Mouse (Mus musculus): ENCODE results near the gene Olfr1253. TPM values are rescaled to one million over a fixed set of nuclear protein-coding genes. Genes with fewer than 3 reads are reported as not detected.

Olfr1253 gene
- total RNA-seq (2014; fragmentation: Nextera tagmentation) (not detected in 2 replicates), total RNA-seq (2017) (not detected in 2 replicates)

DNA sequence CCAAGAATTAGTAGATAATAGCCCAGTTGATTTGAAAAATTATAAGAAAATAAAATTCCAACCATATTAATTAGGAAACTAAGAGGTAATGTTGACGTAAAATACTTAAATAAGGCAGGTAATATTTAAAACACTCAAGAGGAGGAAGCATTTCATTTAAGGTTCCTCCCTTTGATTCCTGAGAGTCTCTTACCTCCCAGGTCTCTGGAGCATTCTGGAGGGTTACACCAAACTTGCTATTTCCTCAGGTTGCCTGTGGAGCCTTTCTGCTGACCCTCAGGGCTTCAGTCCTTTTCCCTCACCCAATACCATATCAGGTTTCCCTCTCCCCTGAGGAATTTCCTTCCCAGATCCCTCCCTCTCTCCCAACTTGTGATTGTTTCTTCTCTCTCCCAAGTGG is at the start of gene Olfr1253:
TSS of gene Olfr1253 (minus strand) at position 101 of the 400 bp plus-strand sequence.
- no peak for ATAC-seq (replicated peaks; ENCODE audit: low FRiP score, low TSS enrichment, poor library complexity, severe bottlenecking)

DNA sequence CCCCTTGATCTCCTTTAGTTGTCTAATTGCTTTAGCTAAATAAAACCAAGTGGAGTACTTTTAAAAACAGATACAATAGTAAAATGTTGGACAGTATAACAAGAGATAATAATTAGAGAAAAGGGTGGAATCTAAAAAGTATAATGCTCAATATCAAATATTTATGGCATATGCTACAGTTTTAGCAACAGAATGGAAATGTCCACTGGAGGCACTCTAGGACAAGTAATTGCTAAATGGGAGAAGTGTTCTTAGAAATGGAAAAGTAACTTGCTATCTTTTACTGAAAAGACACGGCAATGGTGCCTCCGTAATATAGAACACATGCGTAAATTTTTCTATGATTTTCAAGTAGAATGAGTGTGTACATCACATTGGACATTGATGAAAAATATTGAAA is 42.7 kb upstream of the Olfr1253 start:
- ATAC-seq (replicated peaks; ENCODE audit: low FRiP score, low TSS enrichment, poor library complexity, severe bottlenecking) = no peak

DNA sequence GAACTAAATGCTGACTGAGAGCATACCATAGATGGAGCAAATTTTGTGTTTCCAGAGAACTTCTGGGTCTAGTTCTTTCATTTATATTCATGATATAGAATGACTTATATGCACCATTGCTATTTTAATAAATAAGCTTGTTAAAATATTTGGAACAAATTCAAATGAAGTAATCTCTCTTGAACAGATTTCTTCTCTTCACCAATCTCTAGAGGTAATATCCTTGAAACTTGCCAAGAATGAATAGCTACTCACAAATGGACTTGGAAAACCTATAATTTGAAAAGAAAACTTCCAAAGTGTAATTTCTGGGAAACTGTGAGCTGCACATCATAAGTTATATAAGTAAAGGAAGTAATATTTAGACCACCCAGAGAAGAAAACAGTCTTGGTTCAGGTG is 36.6 kb upstream of the Olfr1253 start, which contains the start of gene Olfr1254:
TSS of gene Olfr1254 (minus strand) at position 101 of the 400 bp plus-strand sequence.
- no peak for ATAC-seq (replicated peaks; ENCODE audit: low FRiP score, low TSS enrichment, poor library complexity, severe bottlenecking)

- ATAC-seq (replicated peaks; ENCODE audit: low FRiP score, low TSS enrichment, poor library complexity, severe bottlenecking) = no peak
Observed at GRCm38 (mm10) chr2:89724912-89725311, 32.0 kb downstream of the Olfr1253 start, which contains the start of gene Olfr1252. Gene Olfr1252, minus strand, starts transcription at chr2:89725012.

Other genes starting within 250 kb of the Olfr1253 start
- gene Olfr1243, start 225.6 kb downstream of the Olfr1253 start, total RNA-seq (2014; fragmentation: Nextera tagmentation) = not detected in 2 replicates
- not detected in 2 replicates for gene Olfr1243, start 225.6 kb downstream of the Olfr1253 start, total RNA-seq (2017)
- gene Olfr1245, start 178.6 kb downstream of the Olfr1253 start, total RNA-seq (2014; fragmentation: Nextera tagmentation) = not detected in 2 replicates
- not detected in 2 replicates for gene Olfr1245, start 178.6 kb downstream of the Olfr1253 start, total RNA-seq (2017)
- gene Olfr1246, start 163.9 kb downstream of the Olfr1253 start, total RNA-seq (2014; fragmentation: Nextera tagmentation) = not detected in 2 replicates
- not detected in 2 replicates for gene Olfr1246, start 163.9 kb downstream of the Olfr1253 start, total RNA-seq (2017)
- not detected in 2 replicates for gene Olfr1247, start 143.0 kb downstream of the Olfr1253 start, total RNA-seq (2014; fragmentation: Nextera tagmentation)
- gene Olfr1247, start 143.0 kb downstream of the Olfr1253 start, total RNA-seq (2017) = not detected in 2 replicates
- gene Olfr1248, start 138.8 kb downstream of the Olfr1253 start, total RNA-seq (2014; fragmentation: Nextera tagmentation) = not detected in 2 replicates
- gene Olfr1248, start 138.8 kb downstream of the Olfr1253 start, total RNA-seq (2017) = not detected in 2 replicates
- gene Olfr1249, start 122.1 kb downstream of the Olfr1253 start, total RNA-seq (2014; fragmentation: Nextera tagmentation) = not detected in 2 replicates
- not detected in 2 replicates for gene Olfr1249, start 122.1 kb downstream of the Olfr1253 start, total RNA-seq (2017)
- gene Olfr1250, start 95.6 kb downstream of the Olfr1253 start, total RNA-seq (2014; fragmentation: Nextera tagmentation) = not detected in 2 replicates
- gene Olfr1250, start 95.6 kb downstream of the Olfr1253 start, total RNA-seq (2017) = not detected in 2 replicates
- gene Olfr1251, start 85.2 kb downstream of the Olfr1253 start, total RNA-seq (2014; fragmentation: Nextera tagmentation) = not detected in 2 replicates
- not detected in 2 replicates for gene Olfr1251, start 85.2 kb downstream of the Olfr1253 start, total RNA-seq (2017)
- not detected in 2 replicates for gene Olfr1252, start 32.1 kb downstream of the Olfr1253 start, total RNA-seq (2014; fragmentation: Nextera tagmentation)
- not detected in 2 replicates for gene Olfr1252, start 32.1 kb downstream of the Olfr1253 start, total RNA-seq (2017)
- gene Olfr1254, start 36.5 kb upstream of the Olfr1253 start, total RNA-seq (2014; fragmentation: Nextera tagmentation) = not detected in 2 replicates
- gene Olfr1254, start 36.5 kb upstream of the Olfr1253 start, total RNA-seq (2017) = not detected in 2 replicates
- not detected in 2 replicates for gene Olfr1255, start 55.0 kb upstream of the Olfr1253 start, total RNA-seq (2014; fragmentation: Nextera tagmentation)
- not detected in 2 replicates for gene Olfr1255, start 55.0 kb upstream of the Olfr1253 start, total RNA-seq (2017)
- gene Olfr1256, start 84.5 kb upstream of the Olfr1253 start, total RNA-seq (2014; fragmentation: Nextera tagmentation) = not detected in 2 replicates
- not detected in 2 replicates for gene Olfr1256, start 84.5 kb upstream of the Olfr1253 start, total RNA-seq (2017)
- gene Olfr48, start 91.1 kb upstream of the Olfr1253 start, total RNA-seq (2014; fragmentation: Nextera tagmentation) = not detected in 2 replicates
- gene Olfr48, start 91.1 kb upstream of the Olfr1253 start, total RNA-seq (2017) = not detected in 2 replicates
- gene Olfr1257, start 121.3 kb upstream of the Olfr1253 start, total RNA-seq (2014; fragmentation: Nextera tagmentation) = not detected in 2 replicates
- not detected in 2 replicates for gene Olfr1257, start 121.3 kb upstream of the Olfr1253 start, total RNA-seq (2017)
- not detected in 2 replicates for gene Olfr1258, start 170.2 kb upstream of the Olfr1253 start, total RNA-seq (2014; fragmentation: Nextera tagmentation)
- gene Olfr1258, start 170.2 kb upstream of the Olfr1253 start, total RNA-seq (2017) = not detected in 2 replicates
- gene Olfr1259, start 191.6 kb upstream of the Olfr1253 start, total RNA-seq (2014; fragmentation: Nextera tagmentation) = not detected in 2 replicates
- not detected in 2 replicates for gene Olfr1259, start 191.6 kb upstream of the Olfr1253 start, total RNA-seq (2017)
- gene Olfr1260, start 217.2 kb upstream of the Olfr1253 start, total RNA-seq (2014; fragmentation: Nextera tagmentation) = not detected in 2 replicates
- gene Olfr1260, start 217.2 kb upstream of the Olfr1253 start, total RNA-seq (2017) = not detected in 2 replicates
- not detected in 2 replicates for gene Olfr1261, start 234.1 kb upstream of the Olfr1253 start, total RNA-seq (2014; fragmentation: Nextera tagmentation)
- gene Olfr1261, start 234.1 kb upstream of the Olfr1253 start, total RNA-seq (2017) = not detected in 2 replicates
- gene Olfr1262, start 243.1 kb upstream of the Olfr1253 start, total RNA-seq (2014; fragmentation: Nextera tagmentation) = not detected in 2 replicates
- not detected in 2 replicates for gene Olfr1262, start 243.1 kb upstream of the Olfr1253 start, total RNA-seq (2017)

Measured in megakaryocyte-erythroid progenitor cell, adult 5-6 weeks (primary cell).